Mouse (Mus musculus) embryonic facial prominence, embryonic 15.5 days (tissue): Measurements from ENCODE around the gene Gpx7. TPM values are rescaled to one million over a fixed set of nuclear protein-coding genes. Genes with fewer than 3 reads are reported as not detected.
A peak's percentile ranks its signal among the peaks of the same experiment; 100 is the strongest.

Source experiments
- ATAC-seq: fragments of 200-750 bp; cut with Nextera tagmentation; 2 replicates; pipeline ENCODE4 v1.8.0; 2017; ENCODE audit warnings: low read depth, moderate TSS enrichment; ENCODE audit not compliant: insufficient number of reproducible peaks, low FRiP score, low TSS enrichment
- H3K27ac ChIP-seq: fragments of 300-500 bp; sonication (generic); replicated peaks from 2 replicates; pipeline ENCODE4 v1.5.1; 2015; ENCODE audit warnings: mild to moderate bottlenecking, inconsistent platforms
- H3K27me3 ChIP-seq: fragments of 300-500 bp; sonication (generic); 2 replicates; pipeline ENCODE4 v1.6.1; 2015; ENCODE audit warnings: inconsistent platforms
- H3K36me3 ChIP-seq: fragments of 300-500 bp; sonication (generic); 2 replicates; pipeline ENCODE4 v1.6.1; 2015; ENCODE audit warnings: mild to moderate bottlenecking, inconsistent platforms
- H3K4me1 ChIP-seq: fragments of 300-500 bp; sonication (generic); 2 replicates; pipeline ENCODE4 v1.6.1; 2015; ENCODE audit warnings: inconsistent platforms
- H3K4me2 ChIP-seq: fragments of 300-500 bp; sonication (generic); replicated peaks from 2 replicates; pipeline ENCODE4 v1.6.1; 2015; ENCODE audit warnings: mild to moderate bottlenecking, inconsistent platforms
- H3K4me3 ChIP-seq: fragments of 300-500 bp; sonication (generic); replicated peaks from 2 replicates; pipeline ENCODE4 v1.5.1; 2015; ENCODE audit warnings: mild to moderate bottlenecking, inconsistent platforms
- H3K9ac ChIP-seq: fragments of 300-500 bp; sonication (generic); 2 replicates; pipeline ENCODE4 v1.6.1; 2015; ENCODE audit warnings: inconsistent platforms
- H3K9me3 ChIP-seq: fragments of 300-500 bp; sonication (generic); replicated peaks from 2 replicates; pipeline ENCODE4 v1.6.1; 2016; ENCODE audit warnings: inconsistent platforms
- WGBS: fragments of 180-500 bp; shearing (Covaris S2); methylation state at CpG from one replicate; pipeline ENCODE4 v1.1.7; 2015; 5-methylcytosine and 5-hydroxymethylcytosine counted together
- polyA plus RNA-seq: library from polyadenylated mRNA; unstranded; fragments of >200 nt; fragmentation: Nextera tagmentation; extraction: Ambion mirVana; gene quantifications from 2 replicates; pipeline ENCODE4 v1.2.1, GENCODE M21; 2015

Gene Gpx7
- polyA plus RNA-seq = 114 and 120 TPM in 2 replicates

DNA sequence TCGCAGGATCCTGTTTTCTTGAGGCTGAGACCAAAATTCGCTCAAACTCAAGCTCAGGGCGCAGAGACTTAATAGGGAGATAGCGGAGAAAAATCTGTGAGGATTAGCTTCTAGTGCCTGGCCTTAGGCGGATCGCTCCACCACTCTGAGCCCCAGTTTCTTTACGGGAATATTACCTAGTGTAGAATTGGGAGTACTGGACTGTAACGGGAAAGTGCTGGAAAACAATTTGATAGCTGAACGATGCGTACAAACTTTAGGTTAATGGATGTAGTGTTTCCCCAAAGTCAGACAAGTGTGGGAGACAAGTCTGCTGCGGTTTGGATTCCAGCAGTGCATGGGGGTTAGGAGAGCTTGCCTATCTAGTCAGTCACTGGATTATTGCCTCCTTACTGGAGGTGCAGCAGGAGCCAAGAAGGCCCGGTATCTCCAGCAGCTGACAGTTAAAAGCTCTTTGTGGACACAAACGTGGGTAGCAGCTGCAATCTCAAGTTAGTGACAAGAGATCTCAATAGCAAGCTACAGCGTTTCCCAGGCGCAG, at the start of gene Gpx7:
TSS of gene Gpx7 (minus strand) at position 101 of the 541 bp plus-strand sequence.
- peak; percentile 31; the same call in 1 of the 2 replicates for ATAC-seq
- 7% methylated on average over 15 of the region's 15 CpGs for WGBS

GRCm38 (mm10) chr4:108456028-108456427, 49.3 kb upstream of the Gpx7 start:
- H3K36me3 ChIP-seq = no peaks in the 10 kb centered on the region
- H3K4me2 ChIP-seq = no peak overlapping the region
- no peaks in the 10 kb centered on the region for H3K9me3 ChIP-seq
- no peak for ATAC-seq
- H3K4me3 ChIP-seq = no peak overlapping the region
- no peak overlapping the region for H3K27ac ChIP-seq
- 0 out of 2 replicates have a peak, but pooled peaks cover under 1% of the 10 kb centered on the region for H3K4me1 ChIP-seq
- 60% methylated on average over 2 of the region's 2 CpGs for WGBS
- no peaks in the 10 kb centered on the region for H3K27me3 ChIP-seq
- no peak overlapping the region for H3K9ac ChIP-seq

More for the DNA sequence above, at the start of gene Gpx7:
- Histone ChIP-seq H3K27ac (peak within 1 kb of the TSS; percentile 91), H3K4me3 (peak within 1 kb of the TSS; percentile 58), H3K9me3 (no peaks in the 10 kb centered on the region), H3K36me3 (no peaks in the 10 kb centered on the region), H3K27me3 (no peaks in the 10 kb centered on the region), H3K4me1 (peaks cover 21% of the 10 kb centered on the region), H3K9ac (peak within 1 kb of the TSS; percentile 64), H3K4me2 (peak within 1 kb of the TSS; percentile 84)

- Histone ChIP-seq H3K4me3 (no peak overlapping the region), H3K36me3 (no peaks in the 10 kb centered on the region), H3K9me3 (no peaks in the 10 kb centered on the region), H3K4me2 (no peak overlapping the region), H3K27ac (no peak overlapping the region), H3K4me1 (no peaks in the 10 kb centered on the region), H3K9ac (no peak overlapping the region), H3K27me3 (no peaks in the 10 kb centered on the region)
- 84% methylated on average over 7 of the region's 7 CpGs for WGBS
- ATAC-seq = no peak
Measured at GRCm38 (mm10) chr4:108448091-108448490, 41.3 kb upstream of the Gpx7 start.

DNA sequence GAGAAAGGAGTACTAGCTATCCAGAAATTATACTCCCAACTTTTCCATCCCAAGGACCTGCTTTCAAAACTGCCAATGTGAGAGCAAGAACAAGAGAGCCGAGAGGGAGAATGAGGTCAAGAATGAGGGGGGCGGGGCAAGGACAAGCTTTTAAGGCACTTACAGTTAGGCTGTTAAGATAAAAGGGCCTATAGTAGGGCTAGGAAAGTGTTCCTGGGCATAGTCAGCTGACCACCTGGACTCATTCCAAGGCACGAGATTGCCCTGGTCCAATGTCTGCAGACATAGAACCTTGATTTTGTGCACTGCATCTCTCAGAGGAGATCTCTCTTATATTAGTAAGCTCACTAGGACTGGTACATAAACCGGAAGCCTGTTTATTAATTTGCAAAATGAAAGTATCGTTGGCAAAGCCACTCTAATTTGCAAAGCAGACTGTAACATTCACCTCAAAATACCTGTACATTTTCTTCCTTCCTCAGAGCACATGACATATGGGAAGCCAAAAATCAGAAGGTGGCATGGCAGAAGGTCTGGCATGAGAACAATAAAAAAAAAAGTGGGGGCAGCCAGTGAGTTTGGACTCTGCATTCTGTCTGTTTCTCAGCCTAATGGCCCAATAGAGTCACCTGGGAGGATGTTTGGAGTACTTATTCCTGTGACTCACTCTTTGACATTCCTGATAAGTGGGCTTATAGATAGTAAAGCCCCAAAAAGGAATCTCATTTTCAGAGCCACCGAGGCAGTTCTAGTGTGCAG, 31.5 kb upstream of the Gpx7 start:
- no peak overlapping the region for H3K4me3 ChIP-seq
- no peaks in the 10 kb centered on the region for H3K36me3 ChIP-seq
- H3K27ac ChIP-seq = no peak overlapping the region
- H3K9me3 ChIP-seq = no peaks in the 10 kb centered on the region
- H3K9ac ChIP-seq = no peak overlapping the region
- H3K4me2 ChIP-seq = no peak overlapping the region
- ATAC-seq = no peak
- WGBS = 75% methylated on average over 6 of the region's 6 CpGs
- no peaks in the 10 kb centered on the region for H3K27me3 ChIP-seq
- H3K4me1 ChIP-seq = no peaks in the 10 kb centered on the region

DNA sequence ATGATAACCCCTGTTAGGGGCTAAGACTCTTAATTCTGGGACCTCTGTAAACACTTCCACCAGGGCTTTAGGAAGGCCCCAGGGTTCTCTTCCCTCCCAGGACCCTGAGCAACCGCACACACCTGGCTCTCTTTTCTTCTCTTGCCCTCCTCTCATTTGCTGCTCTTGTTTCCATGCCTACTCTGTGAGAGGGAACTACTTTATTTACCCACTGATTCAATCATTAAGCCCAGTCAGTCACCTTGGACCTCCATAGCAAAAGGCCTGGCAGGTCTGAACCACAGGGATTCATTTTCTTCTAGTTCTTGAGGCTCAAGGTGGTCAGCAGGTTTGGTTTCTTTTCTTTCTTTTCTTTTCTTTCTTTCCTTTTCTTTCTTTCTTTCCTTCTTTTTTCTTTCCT, 29.5 kb upstream of the Gpx7 start:
- Histone ChIP-seq H3K9ac (no peak overlapping the region), H3K9me3 (no peaks in the 10 kb centered on the region), H3K4me2 (no peak overlapping the region), H3K27ac (no peak overlapping the region), H3K4me1 (peaks cover 6% of the 10 kb centered on the region; the same call in 1 of the 2 replicates), H3K27me3 (no peaks in the 10 kb centered on the region), H3K36me3 (no peaks in the 10 kb centered on the region), H3K4me3 (no peak overlapping the region)
- WGBS = 86% methylated on average over 1 of the region's 1 CpGs
- no peak for ATAC-seq

DNA sequence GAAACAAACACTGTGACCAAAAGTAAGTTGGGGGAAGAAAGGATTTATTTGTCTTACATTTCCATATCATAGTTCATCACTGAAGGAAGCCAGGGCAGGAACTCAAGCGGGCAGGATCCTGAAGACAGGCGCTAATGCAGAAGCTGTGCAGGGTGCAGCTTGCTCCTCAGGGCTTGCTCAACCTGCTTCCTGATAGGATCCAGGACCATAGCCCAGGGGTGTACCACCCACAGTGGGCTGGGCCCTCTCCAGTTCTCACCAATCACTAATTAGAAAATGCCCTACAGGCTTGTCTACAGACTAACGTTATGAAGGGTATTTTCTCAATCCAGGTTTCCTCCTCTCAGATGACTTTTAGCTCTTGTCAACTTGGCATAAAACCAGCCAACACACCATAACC, 28.9 kb upstream of the Gpx7 start:
- 41% methylated on average over 3 of the region's 3 CpGs for WGBS
- H3K4me3 ChIP-seq = no peak overlapping the region
- no peaks in the 10 kb centered on the region for H3K9me3 ChIP-seq

GRCm38 (mm10) chr4:108434781-108435180, 28.0 kb upstream of the Gpx7 start:
- no peak overlapping the region for H3K4me3 ChIP-seq
- no peak for ATAC-seq
- H3K4me1 ChIP-seq = peaks cover 10% of the 10 kb centered on the region; the same call in 1 of the 2 replicates
- no peaks in the 10 kb centered on the region for H3K27me3 ChIP-seq
- WGBS = 93% methylated on average over 3 of the region's 3 CpGs
- no peak overlapping the region for H3K4me2 ChIP-seq
- H3K9me3 ChIP-seq = no peaks in the 10 kb centered on the region
- no peak overlapping the region for H3K27ac ChIP-seq
- no peak overlapping the region for H3K9ac ChIP-seq
- no peaks in the 10 kb centered on the region for H3K36me3 ChIP-seq

More for the DNA sequence above, 28.9 kb upstream of the Gpx7 start:
- no peak for ATAC-seq
- Histone ChIP-seq H3K36me3 (no peaks in the 10 kb centered on the region), H3K27me3 (no peaks in the 10 kb centered on the region), H3K27ac (no peak overlapping the region), H3K4me2 (no peak overlapping the region), H3K9ac (no peak overlapping the region), H3K4me1 (peaks cover 10% of the 10 kb centered on the region; the same call in 1 of the 2 replicates)

DNA sequence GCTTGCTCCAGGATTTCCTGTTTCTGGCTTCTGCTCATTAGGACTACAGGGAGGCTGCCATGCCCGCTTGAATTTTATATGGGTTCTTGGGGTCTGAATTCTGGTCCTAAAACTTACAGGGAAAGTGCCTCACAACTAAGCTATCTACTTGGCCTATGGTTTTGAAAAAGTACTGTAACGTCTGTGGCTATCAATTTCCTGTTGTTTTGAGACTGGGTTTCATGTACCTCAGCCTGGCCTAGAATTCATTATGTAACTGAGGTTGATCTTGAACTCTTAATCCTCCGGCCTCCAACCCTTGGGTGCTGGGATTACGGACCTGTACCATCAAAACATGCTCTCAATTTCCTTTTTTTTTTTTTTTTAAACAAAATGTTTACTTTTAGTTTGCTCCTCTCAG, 27.5 kb upstream of the Gpx7 start:
- H3K9ac ChIP-seq = no peak overlapping the region
- no peak for ATAC-seq
- 61% methylated on average over 4 of the region's 4 CpGs for WGBS
- no peaks in the 10 kb centered on the region for H3K27me3 ChIP-seq
- H3K27ac ChIP-seq = no peak overlapping the region
- peaks cover 10% of the 10 kb centered on the region; the same call in 1 of the 2 replicates for H3K4me1 ChIP-seq
- H3K9me3 ChIP-seq = no peaks in the 10 kb centered on the region
- H3K4me2 ChIP-seq = no peak overlapping the region
- no peak overlapping the region for H3K4me3 ChIP-seq
- no peaks in the 10 kb centered on the region for H3K36me3 ChIP-seq

DNA sequence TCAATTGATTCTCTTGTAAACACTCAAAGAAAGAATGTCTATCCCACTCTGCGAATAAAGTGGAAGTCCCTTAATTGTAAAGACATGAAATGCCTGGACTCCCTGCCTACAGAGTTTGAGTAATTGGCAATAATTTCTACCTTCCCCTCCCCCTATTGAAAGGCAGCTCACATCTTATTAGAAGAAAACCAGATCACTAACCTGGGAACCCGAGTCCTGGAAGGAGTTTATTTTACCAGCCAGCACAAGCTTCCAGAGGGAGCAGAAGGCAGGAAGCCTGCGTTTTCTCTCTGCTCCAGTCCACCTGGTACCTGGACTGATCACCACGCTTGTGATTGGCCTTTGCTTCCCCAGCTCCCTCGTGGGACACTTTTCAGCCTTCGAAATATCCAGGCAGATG, 26.6 kb upstream of the Gpx7 start:
- Histone ChIP-seq H3K9me3 (no peaks in the 10 kb centered on the region), H3K36me3 (no peaks in the 10 kb centered on the region), H3K4me2 (no peak overlapping the region), H3K4me3 (no peak overlapping the region), H3K4me1 (peaks cover 10% of the 10 kb centered on the region; the same call in 1 of the 2 replicates), H3K27ac (no peak overlapping the region), H3K9ac (no peak overlapping the region), H3K27me3 (no peaks in the 10 kb centered on the region)
- 23% methylated on average over 6 of the region's 6 CpGs for WGBS
- no peak for ATAC-seq

- Histone ChIP-seq H3K27me3 (no peaks in the 10 kb centered on the region), H3K9ac (no peak overlapping the region), H3K36me3 (no peaks in the 10 kb centered on the region), H3K27ac (no peak overlapping the region; the same call in 1 of the 2 replicates), H3K4me2 (no peak overlapping the region), H3K9me3 (no peaks in the 10 kb centered on the region), H3K4me1 (peaks cover 10% of the 10 kb centered on the region; the same call in 1 of the 2 replicates), H3K4me3 (no peak overlapping the region)
- ATAC-seq = no peak
- WGBS = 22% methylated on average over 2 of the region's 2 CpGs
Measured at GRCm38 (mm10) chr4:108431561-108431936, 24.8 kb upstream of the Gpx7 start.

DNA sequence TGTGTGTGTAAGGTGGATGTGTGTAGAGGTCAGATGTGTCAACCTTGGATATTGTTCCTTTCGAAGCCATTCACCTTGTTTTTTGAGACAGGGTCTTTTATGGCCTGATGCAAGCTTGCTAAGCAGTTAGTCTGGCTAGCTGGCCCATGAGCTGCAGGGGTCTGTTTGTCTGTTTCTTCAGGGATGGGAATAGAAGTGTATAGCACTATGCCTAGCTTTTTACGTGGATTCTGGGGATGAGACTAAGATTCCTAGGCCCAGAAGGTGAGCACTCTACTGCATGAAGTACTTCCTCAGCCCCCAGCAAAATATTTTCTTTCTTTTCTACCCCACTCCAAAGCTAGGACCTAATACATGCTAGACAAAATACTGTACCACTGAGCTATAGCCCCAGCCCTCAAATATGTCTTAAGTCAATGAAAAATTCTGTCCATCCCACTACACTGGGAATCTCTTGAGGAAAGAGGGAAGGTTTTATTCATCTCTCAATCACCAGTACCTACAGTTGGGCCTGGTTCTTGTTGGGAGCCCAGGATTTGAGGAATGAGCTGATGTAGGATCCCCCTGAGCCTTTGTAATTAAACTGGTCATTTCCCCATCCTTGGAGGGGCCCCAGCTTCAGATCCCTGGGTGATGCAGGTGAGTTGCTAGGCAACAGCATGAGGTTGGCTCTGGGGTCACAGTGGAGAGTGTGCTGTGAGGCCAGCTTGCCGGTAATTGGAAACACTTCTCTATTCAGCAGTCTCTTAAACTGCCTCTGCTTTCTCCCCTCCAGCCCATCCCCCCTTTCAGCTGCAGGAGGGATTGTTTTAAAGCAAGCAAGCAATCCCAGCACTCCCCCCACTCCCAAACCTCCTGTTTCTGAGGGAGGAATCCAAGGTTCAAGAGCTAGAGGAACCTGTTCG, 24.1 kb upstream of the Gpx7 start:
- H3K27ac ChIP-seq = no peak overlapping the region
- WGBS = 47% methylated on average over 4 of the region's 4 CpGs
- no peaks in the 10 kb centered on the region for H3K9me3 ChIP-seq
- no peak overlapping the region for H3K9ac ChIP-seq
- H3K4me2 ChIP-seq = no peak overlapping the region
- no peaks in the 10 kb centered on the region for H3K36me3 ChIP-seq
- H3K4me3 ChIP-seq = no peak overlapping the region
- no peaks in the 10 kb centered on the region for H3K27me3 ChIP-seq
- H3K4me1 ChIP-seq = peaks cover 10% of the 10 kb centered on the region; the same call in 1 of the 2 replicates
- ATAC-seq = peak; percentile 63
